8 mouse cellular contexts compared by ENCODE assay signal in the genomic region with DNA sequence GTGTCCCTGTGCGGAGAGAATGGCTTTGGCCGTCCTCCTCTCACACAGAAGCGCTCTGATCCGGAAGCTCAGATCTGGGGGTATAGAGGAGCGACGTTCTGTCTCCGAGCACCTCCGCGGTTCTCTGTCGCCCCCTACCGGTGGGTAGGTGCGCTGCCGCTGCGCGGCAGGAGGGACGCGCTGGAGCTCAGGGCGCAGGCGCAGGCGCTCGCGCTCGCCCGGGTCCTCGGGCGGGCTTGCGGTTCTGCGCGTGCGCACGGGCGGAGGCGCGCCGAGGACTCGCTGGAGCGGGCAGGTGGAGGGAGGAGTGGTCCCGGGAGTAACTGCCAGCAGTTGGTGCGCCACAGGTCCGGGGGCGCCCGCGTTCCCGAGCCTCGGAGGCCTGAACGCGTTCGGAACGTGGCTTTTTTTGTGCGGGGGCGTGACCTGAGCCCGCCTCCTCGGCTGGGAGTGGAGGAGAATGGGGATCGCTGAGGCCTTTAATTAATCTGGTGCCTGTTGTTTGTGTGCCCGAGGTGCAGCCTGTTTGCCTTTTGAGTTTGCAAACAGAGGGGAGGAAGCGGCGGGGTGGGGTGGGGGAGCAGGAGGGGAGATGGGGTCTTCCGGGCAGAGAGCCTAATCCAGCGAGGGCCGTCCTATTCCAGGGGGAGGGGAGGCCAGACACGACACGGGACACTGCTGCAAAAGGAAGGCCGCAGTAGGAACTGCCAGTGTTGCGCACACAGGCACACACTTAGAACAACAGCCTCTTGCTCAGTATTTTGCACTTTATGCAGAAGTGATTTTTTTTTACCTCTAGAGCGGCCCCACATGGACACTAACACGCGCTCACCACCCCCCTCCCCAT. TPM values are rescaled to one million over a fixed set of nuclear protein-coding genes. Genes with fewer than 3 reads are reported as not detected.
DNase-seq lines count a peak whose midpoint lies in the region; ATAC-seq lines count a peak whose summit lies in the region.

A gene (plus strand): TSS at position 212 of the 847 bp plus-strand sequence.

- DNase-seq in adipocyte (ENCODE audit: low spot score) = peak; percentile 96
- DNase-seq in embryo, embryonic 10 days (ENCODE audit: low spot score) = peak; percentile 91
- DNase-seq in gastrocnemius, postnatal 14 days = peak; percentile 90
- peak; percentile 81 to 92 for DNase-seq in left cerebral cortex, postnatal 10 days (ENCODE audit: extremely low spot score in 1 of 2, low spot score in 2 of 2)
- DNase-seq in right cerebral cortex, postnatal 25 days = peak; percentile 92
- DNase-seq in urinary bladder, postnatal 4 days (ENCODE audit: low spot score in 2 of 2) = peak; percentile 88 to 89

- peak; percentile 93 for ATAC-seq in inflammation-experienced regulatory T-cells, adult 6 months
- peak; percentile 92 for ATAC-seq in megakaryocyte-erythroid progenitor cell, adult 5-6 weeks (replicated peaks; ENCODE audit: low FRiP score, low TSS enrichment, poor library complexity, severe bottlenecking)

- intact Hi-C loops in gastrocnemius, postnatal 14 days (cut with DNase I; ENCODE audit: low total_unique reads) = no loop called here
- intact Hi-C loops in left cerebral cortex, postnatal 10 days (cut with DNase I) = no loop called here

RNA-seq across cellular contexts. Expression of the gene that starts here (rescaled TPM):
- 1 to 10 TPM; 8.0 to 8.7 TPM for total RNA-seq in gastrocnemius, postnatal 14 days (2021)
- 10 to 100 TPM; 18.8 to 32.3 (median 28.5) TPM for polyA plus RNA-seq in inflammation-experienced regulatory T-cells, adult 6 months (2017; shearing (Covaris generic))
- 10 to 100 TPM; 13.0 to 17.2 TPM for total RNA-seq in left cerebral cortex, postnatal 10 days (2021)
- total RNA-seq in megakaryocyte-erythroid progenitor cell, adult 5-6 weeks (2014; fragmentation: Nextera tagmentation) = 20.9 and 35.9 TPM in 2 replicates
- total RNA-seq in megakaryocyte-erythroid progenitor cell, adult 5-6 weeks (2017) = 13.1 and 18.7 TPM in 2 replicates

Comparison
In these comparisons a context has a peak if more than half of its experiments do, and no peak if none do; other contexts are left out.
1. Peak in every context shown above with its lines: DNase-seq and ATAC-seq.